Mouse (Mus musculus) macrophage (primary cell): ENCODE results near the gene Ntsr2. TPM values are rescaled to one million over a fixed set of nuclear protein-coding genes. Genes with fewer than 3 reads are reported as not detected.

Experiments
- H3K27ac ChIP-seq: fragments of 350-480 bp; formaldehyde crosslinking; 2 replicates; pipeline ENCODE4 v1.9.0; 2021
- H3K36me3 ChIP-seq: fragments of 350-480 bp; formaldehyde crosslinking; 2 replicates; pipeline ENCODE4 v1.9.0; 2021; ENCODE audit errors: inconsistent target
- H3K4me3 ChIP-seq: fragments of 350-480 bp; formaldehyde crosslinking; 2 replicates; pipeline ENCODE4 v1.9.0; 2021; ENCODE audit errors: inconsistent target
- H3K79me2 ChIP-seq: fragments of 350-480 bp; formaldehyde crosslinking; 2 replicates; pipeline ENCODE4 v1.9.0; 2021; ENCODE audit errors: inconsistent target
- WGBS: methylation state at CpG from one replicate; pipeline ENCODE4 v1.1.7; 2026; ENCODE audit warnings: inconsistent platforms; ENCODE audit not compliant: missing documents; 5-methylcytosine and 5-hydroxymethylcytosine counted together
- polyA plus RNA-seq: library from polyadenylated mRNA; stranded (reverse); fragments of 250-400 nt; gene quantifications from 3 replicates; pipeline ENCODE4 v1.2.4, GENCODE M21; 2018; ENCODE audit warnings: inconsistent platforms

The Ntsr2 gene
- polyA plus RNA-seq, 1 experiment from 2014 or later, result not detected

- Histone ChIP-seq H3K4me3 (no peak overlapping the region), H3K27ac (no peak overlapping the region), H3K36me3 (no peaks in the 10 kb centered on the region), H3K79me2 (no peaks in the 10 kb centered on the region)
- 70% methylated on average over 12 of the region's 12 CpGs for WGBS
These were observed 14.0 kb upstream of the Ntsr2 start for GRCm38 (mm10) chr12:16639078-16639771.

- WGBS, result 81% methylated on average over 6 of the region's 6 CpGs
- H3K4me3 ChIP-seq, result no peak overlapping the region
- no peaks in the 10 kb centered on the region for H3K79me2 ChIP-seq
- H3K36me3 ChIP-seq, result no peaks in the 10 kb centered on the region
- no peak overlapping the region for H3K27ac ChIP-seq
These were observed 13.1 kb upstream of the Ntsr2 start for GRCm38 (mm10) chr12:16640075-16640474.

- Histone ChIP-seq H3K36me3 (no peaks in the 10 kb centered on the region), H3K27ac (no peak overlapping the region), H3K4me3 (no peak overlapping the region), H3K79me2 (no peaks in the 10 kb centered on the region)
- WGBS, result 58% methylated on average over 4 of the region's 5 CpGs
These were observed 11.2 kb upstream of the Ntsr2 start for GRCm38 (mm10) chr12:16642000-16642399.

GRCm38 (mm10) chr12:16643508-16644345, 9.5 kb upstream of the Ntsr2 start:
- H3K27ac ChIP-seq, result no peak overlapping the region
- no peak overlapping the region for H3K4me3 ChIP-seq
- no peaks in the 10 kb centered on the region for H3K36me3 ChIP-seq
- H3K79me2 ChIP-seq, result no peaks in the 10 kb centered on the region
- WGBS, result 72% methylated on average over 12 of the region's 12 CpGs

DNA sequence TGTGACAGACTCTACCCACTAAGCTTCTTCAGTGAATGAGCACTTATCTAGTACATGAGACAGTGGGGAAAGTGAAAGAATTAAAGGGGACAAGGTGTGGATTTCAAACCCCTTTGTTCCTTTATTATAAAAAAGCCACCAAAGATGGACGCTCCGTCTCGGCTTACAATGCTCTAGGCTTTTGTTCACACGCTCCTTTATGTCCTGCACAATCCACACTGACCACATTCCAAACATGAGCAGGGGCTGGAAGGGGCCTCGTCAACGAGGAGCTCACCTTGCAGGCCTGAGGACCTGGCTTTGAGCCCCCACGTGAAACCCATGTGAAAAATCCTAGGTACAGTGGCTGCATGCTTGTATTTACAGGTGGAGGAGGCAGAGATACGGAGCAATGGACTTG, 8.5 kb upstream of the Ntsr2 start:
- Histone ChIP-seq H3K79me2 (no peaks in the 10 kb centered on the region), H3K36me3 (no peaks in the 10 kb centered on the region), H3K27ac (no peak overlapping the region), H3K4me3 (no peak overlapping the region)
- 84% methylated on average over 8 of the region's 8 CpGs for WGBS

DNA sequence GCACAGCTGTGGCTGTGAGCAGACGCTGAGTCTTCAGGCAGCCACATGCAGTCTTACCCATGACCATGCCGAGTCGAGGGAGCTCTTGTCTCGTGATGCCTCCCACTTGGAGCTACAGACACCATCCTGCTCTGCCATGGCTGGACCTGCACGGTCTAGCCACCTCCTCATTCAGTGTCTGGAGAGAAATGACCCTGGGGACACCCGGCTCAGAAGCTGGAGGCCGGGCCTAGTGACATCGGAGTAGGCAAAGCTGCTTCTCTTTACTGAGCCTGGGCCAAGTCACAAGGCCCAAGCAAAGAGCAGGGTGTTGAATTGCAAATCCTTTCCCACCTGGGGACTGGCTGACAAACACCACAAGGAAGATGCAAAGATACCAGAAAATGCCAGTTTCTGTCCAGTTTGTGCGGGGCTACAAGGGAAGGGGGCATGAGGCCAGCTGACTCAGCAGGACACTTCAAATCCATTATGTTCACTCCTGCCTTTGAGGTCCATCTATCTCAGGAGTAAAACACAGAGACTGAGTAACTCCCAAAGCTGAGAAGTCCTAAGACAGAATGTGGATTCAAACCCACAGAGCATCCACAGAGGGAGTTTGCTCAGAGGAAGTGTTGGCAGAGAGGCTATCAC, 6.3 kb upstream of the Ntsr2 start:
- H3K4me3 ChIP-seq, result no peak overlapping the region
- 69% methylated on average over 9 of the region's 9 CpGs for WGBS
- H3K79me2 ChIP-seq, result no peaks in the 10 kb centered on the region
- H3K27ac ChIP-seq, result no peak overlapping the region
- H3K36me3 ChIP-seq, result no peaks in the 10 kb centered on the region

GRCm38 (mm10) chr12:16648273-16648672, 4.9 kb upstream of the Ntsr2 start:
- no peaks in the 10 kb centered on the region for H3K79me2 ChIP-seq
- no peaks in the 10 kb centered on the region for H3K36me3 ChIP-seq
- H3K4me3 ChIP-seq, result no peak overlapping the region
- WGBS, result 88% methylated on average over 6 of the region's 6 CpGs
- no peak overlapping the region for H3K27ac ChIP-seq

- H3K27ac ChIP-seq, result no peak overlapping the region
- H3K4me3 ChIP-seq, result no peak overlapping the region
- 78% methylated on average over 6 of the region's 6 CpGs for WGBS
- no peaks in the 10 kb centered on the region for H3K36me3 ChIP-seq
- H3K79me2 ChIP-seq, result no peaks in the 10 kb centered on the region
These were observed 3.4 kb upstream of the Ntsr2 start for GRCm38 (mm10) chr12:16649819-16650218.

DNA sequence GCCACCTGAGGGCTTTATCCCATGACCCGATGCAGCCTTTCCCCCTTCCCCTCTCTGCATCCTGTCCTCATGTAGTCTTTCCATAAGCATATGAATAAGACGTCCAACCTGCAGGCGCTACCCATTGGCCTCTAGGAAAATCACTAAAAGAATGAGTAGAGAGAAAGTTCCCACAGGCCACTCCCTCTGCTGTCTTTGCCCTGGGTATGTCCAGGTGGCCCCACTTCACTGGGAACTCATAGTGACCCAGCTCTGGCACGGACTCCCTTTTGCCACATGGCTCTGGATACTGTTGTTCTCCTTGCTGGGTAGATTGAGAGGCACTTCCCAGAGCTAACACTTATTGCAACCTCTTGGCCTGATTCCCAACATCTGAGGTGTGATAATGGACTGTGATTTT, 2.4 kb downstream of the Ntsr2 start:
- WGBS, result 85% methylated on average over 4 of the region's 4 CpGs

DNA sequence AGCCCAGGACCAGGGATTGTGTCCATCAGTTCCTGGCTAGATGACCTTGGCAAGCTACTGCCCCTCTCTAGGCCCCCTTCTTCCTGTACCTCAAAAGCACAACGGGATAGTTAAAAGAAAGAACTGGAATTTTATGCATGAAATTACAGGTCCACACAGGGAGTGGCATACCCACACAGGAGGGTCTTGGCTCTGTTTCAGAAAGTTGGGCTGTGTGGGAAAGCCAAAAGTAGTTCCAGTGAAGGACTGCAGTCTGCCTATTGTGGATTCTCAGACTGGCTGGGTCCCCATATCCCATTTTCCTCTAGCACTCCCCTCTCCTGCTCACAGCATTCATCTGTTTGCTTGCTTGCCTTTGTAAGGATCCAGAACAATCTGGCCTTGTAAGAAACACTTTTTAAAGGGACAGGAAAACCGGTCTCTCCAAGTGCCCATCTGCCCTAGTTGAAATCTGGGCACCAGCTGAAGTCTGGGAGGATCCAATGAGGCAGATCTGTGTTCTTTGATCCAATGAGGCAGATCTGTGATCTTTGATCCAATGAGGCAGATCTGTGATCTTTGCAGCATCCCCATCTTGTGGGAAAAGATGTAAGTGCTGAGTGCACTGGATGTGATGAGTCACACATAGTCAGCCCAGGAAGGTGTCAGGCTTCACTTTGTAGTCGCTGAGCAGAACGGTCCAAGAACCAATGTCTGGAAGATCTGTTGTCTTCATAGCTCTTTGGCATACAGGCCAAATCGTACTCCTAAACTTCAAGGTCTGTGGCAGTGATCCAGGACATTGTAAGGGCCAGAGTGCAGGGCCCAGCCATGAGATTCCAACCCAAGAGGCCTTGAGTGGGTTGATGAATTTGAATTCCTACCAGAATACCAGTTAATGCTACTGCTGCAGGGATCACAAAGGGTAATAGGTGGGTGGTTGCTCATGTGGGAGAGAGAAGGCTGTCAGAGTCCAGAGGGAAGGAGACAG, 4.0 kb downstream of the Ntsr2 start:
- no peak overlapping the region for H3K4me3 ChIP-seq
- H3K79me2 ChIP-seq, result no peaks in the 10 kb centered on the region
- H3K27ac ChIP-seq, result no peak overlapping the region
- WGBS, result 72% methylated on average over 5 of the region's 5 CpGs
- no peaks in the 10 kb centered on the region for H3K36me3 ChIP-seq

More for the DNA sequence above, 2.4 kb downstream of the Ntsr2 start:
- Histone ChIP-seq H3K4me3 (no peak overlapping the region), H3K36me3 (no peaks in the 10 kb centered on the region), H3K27ac (no peak overlapping the region), H3K79me2 (no peaks in the 10 kb centered on the region)

- WGBS, result 87% methylated on average over 10 of the region's 10 CpGs
- H3K36me3 ChIP-seq, result no peaks in the 10 kb centered on the region
- no peak overlapping the region for H3K4me3 ChIP-seq
- H3K79me2 ChIP-seq, result no peaks in the 10 kb centered on the region
- H3K27ac ChIP-seq, result no peak overlapping the region
These were observed 8.3 kb downstream of the Ntsr2 start for GRCm38 (mm10) chr12:16661459-16661858.

- 75% methylated on average over 2 of the region's 2 CpGs for WGBS
- Histone ChIP-seq H3K79me2 (no peaks in the 10 kb centered on the region), H3K4me3 (no peak overlapping the region), H3K36me3 (no peaks in the 10 kb centered on the region), H3K27ac (no peak overlapping the region)
These were observed 8.8 kb downstream of the Ntsr2 start for GRCm38 (mm10) chr12:16661936-16662335.

DNA sequence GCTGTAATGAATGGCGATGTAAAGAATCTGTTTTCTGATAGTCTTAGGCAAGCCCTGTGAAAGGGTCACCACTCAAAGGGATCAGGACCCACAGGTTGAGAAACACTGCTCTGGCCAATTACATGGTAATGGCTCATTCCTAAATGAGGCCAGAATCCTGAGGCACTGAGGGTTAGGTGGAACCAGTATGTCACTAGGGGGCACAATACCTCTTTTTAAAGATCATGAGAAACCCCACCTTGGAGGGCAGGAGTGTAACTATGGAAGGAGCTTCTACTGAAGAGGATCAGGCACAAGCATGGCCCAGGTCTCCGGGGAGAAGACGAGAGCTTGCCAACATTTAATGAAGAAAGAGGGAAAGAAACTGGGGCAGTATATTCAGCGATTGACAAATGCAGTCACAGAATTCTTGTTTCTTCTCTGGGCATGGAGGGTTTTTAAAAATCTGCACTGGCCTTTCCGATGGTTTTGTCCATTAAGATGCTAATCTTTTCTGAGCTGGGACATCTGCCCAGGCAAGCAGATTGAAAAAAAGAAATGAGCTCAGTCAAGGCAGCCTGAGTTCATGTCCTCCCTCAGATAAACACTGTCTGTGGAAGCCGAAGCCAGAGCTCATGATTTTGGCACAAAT, 9.9 kb downstream of the Ntsr2 start:
- Histone ChIP-seq H3K36me3 (no peaks in the 10 kb centered on the region), H3K4me3 (no peak overlapping the region), H3K27ac (no peak overlapping the region), H3K79me2 (no peaks in the 10 kb centered on the region)
- 86% methylated on average over 6 of the region's 6 CpGs for WGBS

GRCm38 (mm10) chr12:16665022-16665421, 11.8 kb downstream of the Ntsr2 start:
- WGBS, result 17% methylated on average over 2 of the region's 2 CpGs
- no peaks in the 10 kb centered on the region for H3K36me3 ChIP-seq
- H3K4me3 ChIP-seq, result no peak overlapping the region
- no peak overlapping the region for H3K27ac ChIP-seq
- no peaks in the 10 kb centered on the region for H3K79me2 ChIP-seq
